Mouse (Mus musculus): ENCODE measurements around the gene Slc17a7. TPM values are rescaled to one million over a fixed set of nuclear protein-coding genes. Genes with fewer than 3 reads are reported as not detected.
A peak's percentile ranks its signal among the peaks of the same experiment; 100 is the strongest.

Gene Slc17a7
- total RNA-seq, 2 experiments from 2014 or later: 1,365 to 1,520 TPM

DNA sequence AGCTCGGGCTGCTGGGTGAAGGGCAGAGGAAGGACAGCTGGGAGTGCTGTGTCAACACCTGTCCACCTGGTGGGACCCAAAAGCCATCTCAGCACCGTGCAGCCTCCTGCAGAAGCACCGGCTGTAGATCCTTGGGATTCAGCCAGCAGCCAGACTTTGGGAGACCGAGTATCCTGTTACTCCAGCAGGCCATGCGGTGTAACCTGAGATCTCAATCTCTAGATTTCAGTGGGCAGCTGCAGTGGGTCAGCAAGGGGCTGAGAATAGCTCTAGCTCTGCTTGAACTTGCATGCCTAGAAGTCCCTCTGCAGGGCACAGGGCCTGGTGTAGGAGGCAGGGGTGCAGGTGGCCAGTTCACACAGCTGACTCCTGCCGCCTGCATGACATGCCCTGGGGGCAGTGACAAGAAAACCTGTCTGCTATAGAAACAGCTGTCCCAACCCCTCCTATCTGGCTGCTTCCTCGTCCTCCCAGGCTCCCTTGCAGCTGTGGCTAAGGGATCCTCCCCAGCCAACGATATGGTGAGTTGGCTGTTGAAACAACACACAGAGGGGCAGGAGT is 28.1 kb downstream of the Slc17a7 start:
- no peak for DNase-seq (ENCODE audit: low spot score in 2 of 2)

GRCm38 (mm10) chr7:45192585-45193310 is 29.0 kb downstream of the Slc17a7 start:
- no peak for DNase-seq (ENCODE audit: low spot score in 2 of 2)
- intact Hi-C loops (cut with DNase I): no loop called here

More for the DNA sequence above, 28.1 kb downstream of the Slc17a7 start:
- intact Hi-C loops (cut with DNase I): no loop called here

- intact Hi-C loops (cut with DNase I): no loop called here
- DNase-seq (ENCODE audit: low spot score in 2 of 2): no peak
Measured at GRCm38 (mm10) chr7:45193406-45193805, 29.7 kb downstream of the Slc17a7 start.

DNA sequence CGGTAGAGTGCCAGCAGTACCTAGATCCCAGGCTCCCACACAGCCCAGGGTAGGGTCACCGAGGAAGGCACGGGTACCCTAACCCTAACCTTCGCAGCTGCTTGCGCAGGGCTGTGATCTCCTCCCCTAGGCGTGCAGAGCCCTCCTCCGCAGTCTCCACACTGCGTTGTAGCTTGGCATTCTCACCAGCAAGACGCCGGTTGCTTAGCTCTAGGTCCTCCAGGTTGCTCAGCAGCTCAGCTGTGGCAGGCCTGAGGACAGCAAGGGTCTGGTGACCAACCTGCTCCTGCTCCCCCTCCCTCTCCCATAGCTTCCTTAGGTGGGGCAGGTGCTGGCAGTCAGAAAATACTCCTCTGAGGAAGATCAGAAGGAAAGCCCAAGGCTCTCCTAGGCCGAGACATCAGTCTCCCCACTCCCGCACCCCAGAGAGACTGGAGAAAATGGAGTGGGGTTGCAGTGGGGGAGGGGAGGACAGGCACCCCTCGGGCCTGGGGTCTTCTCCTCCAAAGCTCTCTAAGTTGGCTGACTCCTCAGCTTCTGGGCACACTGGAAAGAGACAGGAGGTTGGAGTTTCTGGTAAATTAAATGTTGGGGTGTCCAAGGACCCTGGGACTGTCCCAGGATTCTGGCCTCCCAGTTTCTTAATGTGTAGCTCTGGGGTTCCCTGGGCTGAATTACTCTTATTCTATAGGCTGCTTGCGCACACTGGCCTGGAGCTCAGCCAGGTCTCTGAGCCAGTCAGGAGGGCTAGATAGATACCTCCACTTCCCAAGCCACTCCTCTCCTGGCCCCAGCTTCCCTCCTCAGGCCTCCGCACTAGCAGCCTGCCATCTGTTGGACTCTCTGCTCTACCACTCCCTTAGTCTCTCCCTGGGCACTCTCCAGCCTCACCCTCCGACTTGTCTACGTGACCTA is 30.4 kb downstream of the Slc17a7 start:
- peak in 1 of 2 experiments; percentile 10 for DNase-seq (ENCODE audit: low spot score in 2 of 2)
- intact Hi-C loops (cut with DNase I): no loop called here

DNA sequence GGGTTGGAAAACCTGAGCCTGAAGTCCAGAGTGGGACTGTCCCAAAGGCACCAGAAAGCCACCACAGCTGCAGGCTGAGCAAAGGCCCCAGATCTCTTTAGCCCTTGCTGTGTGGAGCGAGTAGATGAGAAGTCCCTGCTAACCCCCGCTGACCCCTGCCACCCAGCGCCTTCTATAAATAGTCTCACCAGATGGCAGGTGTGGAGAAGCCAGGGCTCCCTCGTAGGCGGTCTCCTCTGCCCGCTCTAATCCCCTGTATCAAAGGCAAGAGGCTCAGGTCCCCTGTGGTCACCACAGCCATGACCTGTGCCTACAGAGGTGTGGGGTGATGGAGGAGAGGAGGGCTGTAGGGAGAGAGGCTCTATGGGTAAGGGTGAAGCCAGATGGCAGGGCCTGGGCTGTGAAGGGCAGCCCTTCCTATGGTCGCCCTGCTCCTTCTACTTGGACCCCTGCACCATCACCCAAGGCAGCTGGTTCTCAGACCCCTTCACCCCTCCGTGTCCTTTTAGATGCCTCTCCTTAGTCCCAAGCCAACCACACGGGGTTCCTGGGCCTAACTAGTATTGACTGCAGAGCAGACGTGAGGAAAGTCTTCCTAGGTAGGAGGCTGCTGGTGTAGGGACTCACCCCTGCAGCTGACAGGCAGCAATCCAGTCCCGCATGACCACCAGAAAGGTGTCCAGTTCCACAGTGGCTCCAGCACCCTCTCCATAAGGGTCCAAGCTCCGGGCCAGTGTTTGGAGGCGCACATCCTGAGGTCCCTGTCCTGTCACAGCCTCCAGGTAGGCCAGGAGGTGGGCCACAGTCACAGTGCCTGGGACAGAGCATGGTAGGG is 31.8 kb downstream of the Slc17a7 start:
- intact Hi-C loops (cut with DNase I): no loop called here

DNA sequence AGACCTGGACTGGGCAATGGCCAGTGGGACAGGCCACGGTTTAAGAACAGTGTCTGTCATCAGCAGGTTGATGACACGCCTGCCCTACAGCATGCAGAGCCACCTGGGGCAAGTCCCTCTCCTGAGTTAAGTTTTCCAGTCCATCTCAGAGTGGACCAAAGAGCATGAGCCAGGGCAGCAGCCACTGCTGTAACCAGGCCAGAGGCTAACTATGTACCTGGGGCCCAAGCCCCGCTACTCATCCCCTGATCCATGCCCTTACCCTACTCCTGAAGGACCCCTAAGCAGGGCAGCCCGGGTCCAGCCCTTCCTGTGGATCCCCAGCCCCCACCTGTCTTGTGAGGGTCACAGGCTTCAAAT is 32.4 kb downstream of the Slc17a7 start:
- intact Hi-C loops (cut with DNase I): no loop called here

More for the DNA sequence above, 31.8 kb downstream of the Slc17a7 start:
- DNase-seq (ENCODE audit: low spot score in 2 of 2): peak in 1 of 2 experiments; percentile 1

DNA sequence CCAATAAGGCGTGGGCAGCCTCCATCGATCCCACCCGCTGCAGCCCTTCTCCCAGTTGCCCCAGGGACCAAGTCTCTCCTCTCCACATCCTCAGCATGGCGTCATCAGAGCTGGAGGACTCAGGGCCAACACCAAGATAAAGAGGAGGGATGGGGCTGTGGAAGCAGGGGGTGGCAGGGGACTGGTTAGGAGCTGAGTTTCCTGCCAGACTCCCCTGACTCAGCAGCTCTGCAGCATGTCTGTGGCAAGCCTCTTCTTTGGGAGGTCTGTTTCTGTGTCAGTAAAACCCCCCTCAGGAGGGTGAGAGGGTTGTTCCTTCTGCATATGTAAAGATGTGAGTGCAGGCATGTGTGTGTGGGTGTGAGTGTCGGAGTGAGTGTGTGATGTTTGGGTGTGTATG is 33.2 kb downstream of the Slc17a7 start:
- DNase-seq (ENCODE audit: low spot score in 2 of 2): peak in 1 of 2 experiments; percentile 71
- intact Hi-C loops (cut with DNase I): no loop called here

More for the DNA sequence above, 32.4 kb downstream of the Slc17a7 start:
- DNase-seq (ENCODE audit: low spot score in 2 of 2): no peak

DNA sequence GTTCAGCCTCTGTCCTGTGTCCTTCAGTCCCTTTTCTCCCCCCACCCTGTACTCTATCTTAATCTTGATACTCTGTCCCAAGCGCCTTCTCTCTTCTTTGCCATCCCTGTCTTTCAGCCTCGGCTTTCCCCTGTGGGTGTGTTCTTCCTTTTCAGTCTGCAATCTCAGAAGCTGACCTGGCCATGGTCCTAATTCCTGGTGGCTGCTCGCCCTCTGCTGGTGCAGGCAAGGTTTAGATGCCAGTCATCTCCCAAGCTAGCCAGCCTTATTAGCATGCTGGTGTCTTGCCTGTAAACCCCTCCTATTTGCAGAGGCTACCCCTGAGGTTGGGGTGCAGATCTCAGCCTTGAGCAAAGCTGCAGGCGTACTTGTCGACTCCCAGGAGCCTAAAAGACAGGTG is 34.7 kb downstream of the Slc17a7 start:
- DNase-seq (ENCODE audit: low spot score in 2 of 2): peak; percentile 66 to 87
- intact Hi-C loops (cut with DNase I): loop anchor here (1.0 kb wide), 1 partner anchor 36 kb away; no protein-coding TSS in a partner anchor

- intact Hi-C loops (cut with DNase I): loop anchor here (1.0 kb wide), 1 partner anchor 37 kb away; no protein-coding TSS in a partner anchor
- DNase-seq (ENCODE audit: low spot score in 2 of 2): peak; percentile 61 to 77
Measured at GRCm38 (mm10) chr7:45198961-45199360, 35.2 kb downstream of the Slc17a7 start.

- intact Hi-C loops (cut with DNase I): loop anchor here (1.0 kb wide), 1 partner anchor 31 kb away; no protein-coding TSS in a partner anchor
- peak in 1 of 2 experiments; percentile 71 for DNase-seq (ENCODE audit: low spot score in 2 of 2)
Measured at GRCm38 (mm10) chr7:45202654-45203053, 38.9 kb downstream of the Slc17a7 start.

DNA sequence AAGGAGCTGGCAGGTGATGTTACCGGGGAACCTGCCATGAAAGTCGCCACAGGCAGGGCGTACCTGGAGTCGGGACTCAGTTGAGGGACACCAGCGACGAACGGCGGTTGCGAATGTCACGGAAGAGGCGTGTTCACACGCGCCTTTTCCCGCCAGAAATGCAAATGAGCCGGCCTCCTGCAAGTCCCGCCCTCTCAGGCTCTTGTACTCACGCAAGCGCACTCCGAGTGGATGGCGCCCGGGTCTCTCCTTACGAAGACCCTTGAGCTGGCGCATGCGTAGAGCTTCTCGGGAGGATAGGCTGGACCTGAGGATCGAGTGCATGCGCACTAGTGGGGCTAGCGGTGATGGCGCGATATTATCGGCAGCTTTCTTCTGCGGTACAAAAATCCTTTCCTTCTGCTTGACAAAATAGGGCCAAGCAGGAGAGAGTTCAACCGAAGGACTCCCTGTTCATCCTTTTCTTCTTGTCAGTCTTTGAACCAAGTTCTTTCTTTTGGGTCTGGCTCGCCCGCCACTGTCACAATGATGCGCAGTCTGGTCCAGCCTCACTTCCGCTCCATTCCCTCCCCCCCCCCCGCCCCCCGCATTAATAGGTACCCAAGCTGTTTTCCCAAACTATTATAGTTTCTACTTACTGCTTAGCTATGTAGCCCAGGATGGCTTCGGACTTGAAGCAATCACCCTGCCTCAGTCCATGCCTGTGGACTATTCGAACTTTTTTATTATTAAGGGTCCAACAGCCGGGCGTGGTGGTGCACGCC is 40.8 kb downstream of the Slc17a7 start, which contains the start of gene Ccdc155:
TSS of gene Ccdc155 (minus strand) at position 513 of the 764 bp plus-strand sequence.
- peak; percentile 91 to 95 for DNase-seq (ENCODE audit: low spot score in 2 of 2)
- intact Hi-C loops (cut with DNase I): no loop called here

- DNase-seq (ENCODE audit: low spot score in 2 of 2): no peak
- intact Hi-C loops (cut with DNase I): no loop called here
Measured at GRCm38 (mm10) chr7:45208260-45208659, 44.5 kb downstream of the Slc17a7 start.

DNA sequence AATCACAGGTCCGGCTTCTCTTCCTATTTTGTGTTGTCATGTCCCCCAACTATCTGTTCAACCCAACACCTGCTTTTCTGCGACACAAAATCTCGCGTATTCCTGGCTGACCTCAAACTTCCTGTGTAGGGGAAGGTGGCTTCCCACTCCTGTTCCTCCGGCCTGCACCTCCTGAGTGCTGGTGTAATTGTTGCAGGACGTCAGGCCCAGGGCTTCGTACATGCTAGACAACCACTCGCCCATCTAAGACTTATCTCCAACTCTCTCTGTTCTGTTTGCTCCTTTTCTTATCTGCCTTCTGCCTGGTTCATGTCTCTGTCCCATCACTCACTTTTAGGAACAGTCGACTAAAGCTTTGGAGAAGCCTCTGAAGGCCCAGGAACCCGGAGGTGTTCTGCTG is 47.3 kb downstream of the Slc17a7 start:
- intact Hi-C loops (cut with DNase I): no loop called here
- no peak for DNase-seq (ENCODE audit: low spot score in 2 of 2)

DNA sequence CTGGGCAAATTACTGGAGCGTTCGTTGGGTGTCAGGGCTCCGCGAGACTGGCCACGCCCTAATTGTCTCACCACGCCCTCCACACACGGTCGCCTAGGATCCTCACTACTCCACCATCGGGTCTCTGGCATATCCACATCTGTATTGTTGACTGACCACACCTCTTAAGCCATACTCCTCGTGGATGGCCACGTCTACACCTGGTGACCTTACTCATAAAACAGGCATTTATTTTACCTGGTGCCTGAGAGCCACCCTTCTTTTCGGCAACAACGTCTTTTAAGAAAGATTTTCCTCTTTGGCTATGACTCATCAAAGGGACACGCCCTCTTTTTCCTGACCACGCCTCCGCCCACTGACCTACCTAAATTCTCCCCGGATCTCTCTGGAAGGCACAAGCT is 48.1 kb downstream of the Slc17a7 start, which contains the start of gene Dkkl1:
TSS of gene Dkkl1 (minus strand) at position 297 of the 401 bp plus-strand sequence.
- no peak for DNase-seq (ENCODE audit: low spot score in 2 of 2)
- intact Hi-C loops (cut with DNase I): no loop called here

DNA sequence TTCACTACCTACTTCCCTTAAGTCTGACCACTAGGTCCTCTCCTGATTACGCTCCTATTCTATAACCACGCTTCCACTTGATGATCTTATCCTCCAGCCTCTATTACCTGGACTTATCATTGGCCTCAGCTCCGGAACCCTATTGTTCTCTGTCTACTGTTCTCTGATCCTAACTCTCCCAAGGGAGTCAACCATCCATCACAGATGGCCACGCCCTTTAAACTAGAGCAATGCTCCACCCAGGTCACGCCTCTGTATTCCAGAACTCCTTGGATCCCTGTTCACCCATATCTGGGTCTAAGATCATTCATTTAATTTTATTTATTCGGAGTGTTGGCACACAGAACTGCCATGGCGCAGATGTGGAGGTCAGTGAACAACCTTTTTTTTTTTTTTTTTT is 48.6 kb downstream of the Slc17a7 start:
- no peak for DNase-seq (ENCODE audit: low spot score in 2 of 2)
- intact Hi-C loops (cut with DNase I): no loop called here

DNA sequence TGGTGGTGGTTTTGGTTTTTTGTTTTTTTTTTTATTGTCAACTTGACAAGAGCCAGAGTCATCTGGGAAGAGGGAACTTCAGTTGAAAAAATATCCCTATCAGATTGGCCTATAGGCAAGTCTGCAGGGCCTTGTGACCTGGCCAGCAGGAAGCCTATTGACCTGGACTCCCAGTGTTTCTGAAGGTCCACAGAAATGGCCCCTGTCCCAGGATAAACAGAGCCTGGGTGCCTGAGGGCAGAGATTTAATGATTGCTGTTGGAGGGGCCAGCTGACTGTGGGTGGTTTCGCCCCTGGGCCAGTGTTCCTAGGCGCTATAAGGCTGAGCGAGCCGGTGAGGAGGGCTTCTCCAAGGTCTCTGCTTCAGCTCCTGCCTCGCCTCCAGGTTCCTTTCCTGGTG is 50.0 kb downstream of the Slc17a7 start:
- intact Hi-C loops (cut with DNase I): no loop called here
- no peak for DNase-seq (ENCODE audit: low spot score in 2 of 2)

DNA sequence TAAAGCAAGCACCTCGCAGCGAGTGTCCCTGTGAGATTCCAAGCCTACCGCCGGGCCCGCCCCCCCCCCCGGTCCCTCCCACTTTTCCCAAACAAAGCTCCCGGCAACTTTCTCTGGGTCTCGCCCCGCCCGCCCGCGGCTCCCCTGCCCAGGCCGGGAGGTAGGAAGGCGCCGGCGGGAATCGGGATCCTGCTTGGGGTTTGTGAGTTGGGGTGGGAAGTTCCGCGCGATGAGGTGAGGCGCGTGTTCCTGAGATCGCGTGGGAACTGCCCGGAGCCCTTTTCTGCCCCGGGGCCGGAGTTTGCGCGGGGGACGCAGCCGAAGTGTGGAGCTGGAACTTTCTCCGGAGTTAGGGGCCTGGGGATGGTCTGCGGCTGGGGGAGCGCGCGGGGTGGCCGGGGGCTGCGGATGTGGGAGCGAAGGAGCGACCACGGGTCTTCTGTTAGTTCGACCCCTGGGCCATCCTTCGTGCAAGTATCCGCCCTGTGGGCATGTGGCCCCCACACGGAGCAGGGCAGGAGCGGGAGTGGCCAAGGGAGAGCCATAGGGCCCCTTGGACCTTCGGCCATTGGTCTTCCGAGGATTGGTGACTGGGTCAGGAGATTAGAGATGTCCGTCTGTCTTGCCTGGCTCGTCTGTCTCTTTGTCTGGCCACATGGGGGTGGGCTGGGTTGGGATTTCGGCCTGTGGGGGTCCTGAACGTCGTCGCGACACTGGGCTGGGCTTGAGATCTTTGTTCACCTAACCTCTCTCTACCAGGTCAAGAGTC is 52.1 kb downstream of the Slc17a7 start, which contains the start of gene Tead2:
TSS of gene Tead2 (plus strand) at position 81 of the 769 bp plus-strand sequence.
- no peak for DNase-seq (ENCODE audit: low spot score in 2 of 2)
- intact Hi-C loops (cut with DNase I): no loop called here
